Mouse (Mus musculus) midbrain, embryonic 14.5 days (tissue): ENCODE measurements at regions not wholly inside any gene's neighbourhood (a gene's known extent, or its start where the extent isn't known, plus 50 kb on each side); places are given as distances from the start of the nearest gene placed in this dataset.

ENCODE experiments used
- ATAC-seq: fragments of 200-750 bp; cut with Nextera tagmentation; 2 replicates; pipeline ENCODE4 v1.8.0; 2017; ENCODE audit warnings: moderate number of reproducible peaks, moderate library complexity; ENCODE audit not compliant: low FRiP score, low TSS enrichment
- DNase-seq: peaks from one replicate; pipeline ENCODE4 v3.0.0-alpha.2; 2015
- H3K27ac ChIP-seq: fragments of 300-500 bp; sonication (generic); replicated peaks from 2 replicates; pipeline ENCODE4 v1.5.1; 2014; ENCODE audit warnings: mild to moderate bottlenecking, low read depth, low read length, moderate library complexity
- H3K27me3 ChIP-seq: fragments of 300-500 bp; sonication (generic); 2 replicates; pipeline ENCODE4 v1.6.1; 2014; ENCODE audit warnings: low read length, control low read depth, mixed read lengths; ENCODE audit not compliant: control insufficient read depth, insufficient read depth
- H3K36me3 ChIP-seq: fragments of 300-500 bp; sonication (generic); 2 replicates; pipeline ENCODE4 v1.6.1; 2014; ENCODE audit warnings: low read length, control low read depth; ENCODE audit not compliant: control insufficient read depth, insufficient read depth
- H3K4me1 ChIP-seq: fragments of 300-500 bp; sonication (generic); 2 replicates; pipeline ENCODE4 v1.6.1; 2014; ENCODE audit warnings: mild to moderate bottlenecking, antibody characterized with exemption, low read length, control low read depth; ENCODE audit not compliant: control insufficient read depth, insufficient read depth
- H3K4me2 ChIP-seq: fragments of 300-500 bp; sonication (generic); 2 replicates; pipeline ENCODE4 v1.6.1; 2014; ENCODE audit warnings: mild to moderate bottlenecking, low read length, moderate library complexity
- H3K4me3 ChIP-seq: fragments of 300-500 bp; sonication (generic); replicated peaks from 2 replicates; pipeline ENCODE4 v1.5.1; 2014; ENCODE audit warnings: low read depth, low read length
- H3K9ac ChIP-seq: fragments of 300-500 bp; sonication (generic); replicated peaks from 2 replicates; pipeline ENCODE4 v1.6.1; 2014; ENCODE audit warnings: mild to moderate bottlenecking, low read length, moderate library complexity
- H3K9me3 ChIP-seq: fragments of 300-500 bp; sonication (generic); 2 replicates; pipeline ENCODE4 v1.6.1; 2016; ENCODE audit warnings: low read length, control low read depth, mixed read lengths; ENCODE audit not compliant: control insufficient read depth
- WGBS: fragments of 180-500 bp; shearing (Covaris S2); extraction: QIAGEN DNeasy Blood & Tissue Kit; methylation state at CpG from one replicate; pipeline ENCODE4 v1.1.7; 2014; 5-methylcytosine and 5-hydroxymethylcytosine counted together

DNA sequence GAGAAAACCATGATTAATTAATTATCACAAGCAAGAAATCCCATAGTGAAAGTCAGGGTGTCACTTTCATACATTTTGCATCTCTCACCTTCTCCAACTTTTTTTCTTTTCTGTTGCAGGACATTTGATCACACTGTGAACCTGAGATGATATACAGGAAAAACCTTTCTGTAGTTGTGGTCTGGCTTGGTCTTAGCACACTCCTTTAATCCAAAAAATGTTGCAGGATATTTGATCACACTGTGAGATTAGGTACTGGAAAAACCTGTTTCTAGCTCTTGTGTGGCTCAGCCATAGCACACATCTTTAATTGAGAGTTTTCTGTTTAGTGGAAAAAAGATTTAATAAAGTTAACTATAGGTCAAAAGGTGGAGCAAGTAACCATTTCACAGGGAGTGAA, 645.6 kb upstream of the Zfp804a start:
- DNase-seq = no peak
- Histone ChIP-seq H3K9ac (no peak overlapping the region), H3K9me3 (no peaks in the 10 kb centered on the region), H3K4me3 (no peak overlapping the region), H3K36me3 (no peaks in the 10 kb centered on the region), H3K27me3 (no peaks in the 10 kb centered on the region), H3K4me1 (no peaks in the 10 kb centered on the region), H3K4me2 (no peak overlapping the region), H3K27ac (no peak overlapping the region)
- ATAC-seq = no peak

DNA sequence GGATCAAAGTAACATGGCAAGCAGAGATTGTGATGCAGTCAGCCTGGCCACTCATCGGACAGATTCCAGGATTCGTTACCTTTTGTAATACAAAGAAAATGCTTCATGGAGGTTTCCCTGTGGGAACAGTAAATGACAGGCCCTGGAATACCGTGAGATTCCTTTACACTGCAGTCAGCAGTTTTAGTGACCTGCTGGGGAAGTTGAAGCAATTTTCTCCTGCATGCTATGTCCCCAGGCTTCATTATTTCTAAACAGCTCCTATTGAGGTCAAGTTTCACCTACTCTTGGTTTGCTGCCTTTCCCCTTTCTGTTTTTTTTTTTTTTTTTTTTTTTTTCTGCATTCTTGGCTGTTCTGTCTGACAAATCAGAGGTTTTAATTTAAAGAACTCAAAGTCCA, 641.3 kb upstream of the Zfp804a start:
- H3K4me3 ChIP-seq = no peak overlapping the region
- H3K9ac ChIP-seq = no peak overlapping the region
- no peaks in the 10 kb centered on the region for H3K36me3 ChIP-seq
- WGBS = 69% methylated on average over 3 of the region's 3 CpGs
- no peak for ATAC-seq
- H3K4me1 ChIP-seq = no peaks in the 10 kb centered on the region
- no peaks in the 10 kb centered on the region for H3K27me3 ChIP-seq
- no peak overlapping the region for H3K4me2 ChIP-seq
- H3K9me3 ChIP-seq = no peaks in the 10 kb centered on the region
- peak; percentile 14 for DNase-seq
- H3K27ac ChIP-seq = no peak overlapping the region

DNA sequence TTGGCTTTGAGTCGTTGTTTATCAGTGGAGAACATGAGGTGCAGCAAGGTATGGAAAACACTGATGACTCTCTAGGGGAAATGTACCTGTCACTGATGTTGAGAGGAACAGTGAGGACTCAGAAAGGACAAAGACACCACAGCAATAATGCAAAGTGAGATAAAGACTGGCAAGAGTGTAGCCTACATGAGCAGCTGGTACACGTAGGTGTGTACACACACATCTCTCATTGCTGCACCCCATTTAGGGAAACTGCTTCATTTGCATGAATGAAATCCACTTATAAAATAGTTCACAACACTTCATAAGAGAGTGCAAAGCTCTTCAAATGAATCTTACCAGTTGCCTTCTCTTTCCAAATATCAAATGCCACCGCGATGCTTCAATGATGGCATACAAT, 621.6 kb upstream of the Zfp804a start:
- ATAC-seq = no peak
- H3K4me1 ChIP-seq = no peaks in the 10 kb centered on the region
- no peak overlapping the region for H3K4me3 ChIP-seq
- no peak for DNase-seq
- H3K27ac ChIP-seq = no peak overlapping the region
- WGBS = 85% methylated on average over 4 of the region's 4 CpGs
- no peaks in the 10 kb centered on the region for H3K36me3 ChIP-seq
- no peaks in the 10 kb centered on the region for H3K9me3 ChIP-seq
- no peak overlapping the region for H3K9ac ChIP-seq
- no peak overlapping the region for H3K4me2 ChIP-seq
- no peaks in the 10 kb centered on the region for H3K27me3 ChIP-seq

DNA sequence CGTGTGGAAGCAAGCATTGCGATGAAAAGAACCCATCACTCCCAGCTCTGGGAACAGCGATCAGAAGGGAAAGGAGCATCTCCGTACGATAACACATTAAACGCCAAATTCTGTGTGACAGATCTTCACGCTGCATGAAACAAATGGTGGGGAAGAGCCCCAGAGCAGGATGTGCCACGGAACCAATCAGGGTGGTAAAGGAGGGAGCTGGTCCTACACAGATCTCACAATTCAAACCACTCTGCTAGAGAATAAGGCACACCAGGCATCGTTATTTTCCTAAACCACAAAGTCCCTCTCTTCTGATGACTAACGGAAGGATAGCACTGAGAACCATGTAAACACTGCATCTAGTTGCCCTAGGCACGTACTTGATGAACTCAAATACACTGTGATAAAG, 613.9 kb upstream of the Zfp804a start:
- no peak for ATAC-seq
- Histone ChIP-seq H3K4me2 (no peak overlapping the region), H3K27ac (no peak overlapping the region), H3K4me3 (no peak overlapping the region), H3K4me1 (no peaks in the 10 kb centered on the region), H3K9ac (no peak overlapping the region), H3K9me3 (no peaks in the 10 kb centered on the region), H3K27me3 (no peaks in the 10 kb centered on the region), H3K36me3 (no peaks in the 10 kb centered on the region)
- WGBS = 78% methylated on average over 11 of the region's 11 CpGs
- peak; percentile 6 for DNase-seq

DNA sequence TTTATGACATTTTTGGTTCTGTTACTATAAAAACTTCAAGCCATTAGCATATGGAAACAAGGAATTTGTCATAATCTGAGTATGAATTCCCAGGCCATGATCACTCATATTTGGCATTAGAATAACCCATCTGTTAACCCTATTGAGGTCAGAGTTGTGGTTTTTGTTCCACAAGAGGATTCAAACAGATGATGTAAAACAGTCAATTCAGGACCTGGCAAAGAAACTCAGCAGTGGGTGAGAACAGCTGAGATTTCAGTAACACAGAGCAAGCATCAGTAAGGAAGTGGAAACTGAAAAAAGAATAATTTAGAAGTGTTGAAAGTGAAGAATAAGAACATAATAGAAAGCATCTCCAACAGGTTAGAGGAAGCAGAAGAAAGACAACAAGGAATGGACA, 612.1 kb upstream of the Zfp804a start:
- Histone ChIP-seq H3K27me3 (no peaks in the 10 kb centered on the region), H3K27ac (no peak overlapping the region), H3K4me3 (no peak overlapping the region), H3K9ac (no peak overlapping the region), H3K4me2 (no peak overlapping the region), H3K9me3 (no peaks in the 10 kb centered on the region), H3K36me3 (no peaks in the 10 kb centered on the region), H3K4me1 (no peaks in the 10 kb centered on the region)
- DNase-seq (no peak), ATAC-seq (no peak)

DNA sequence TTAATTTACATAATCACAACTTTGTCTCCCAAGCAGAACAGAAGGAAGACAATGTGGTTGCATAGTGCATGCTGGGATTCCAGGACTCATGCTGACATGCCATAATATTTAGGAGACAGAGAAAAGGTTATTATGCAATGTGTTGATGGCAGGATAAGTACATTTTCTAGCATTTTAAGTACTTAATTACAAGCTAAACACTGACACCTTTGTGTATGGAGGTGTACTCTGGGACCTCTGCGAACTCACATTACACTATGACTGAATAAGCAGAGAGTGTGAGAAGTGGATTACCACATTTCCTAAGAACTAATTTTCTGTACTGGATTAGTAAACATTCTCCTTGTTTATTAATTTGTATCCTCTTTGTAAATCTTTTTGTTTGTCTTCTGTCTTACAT, 602.5 kb upstream of the Zfp804a start:
- no peak for DNase-seq
- H3K4me1 ChIP-seq = no peaks in the 10 kb centered on the region
- no peak overlapping the region for H3K9ac ChIP-seq
- H3K36me3 ChIP-seq = no peaks in the 10 kb centered on the region
- 79% methylated on average over 1 of the region's 1 CpGs for WGBS
- H3K4me3 ChIP-seq = no peak overlapping the region
- H3K4me2 ChIP-seq = no peak overlapping the region
- no peaks in the 10 kb centered on the region for H3K9me3 ChIP-seq
- H3K27me3 ChIP-seq = no peaks in the 10 kb centered on the region
- H3K27ac ChIP-seq = no peak overlapping the region
- no peak for ATAC-seq

DNA sequence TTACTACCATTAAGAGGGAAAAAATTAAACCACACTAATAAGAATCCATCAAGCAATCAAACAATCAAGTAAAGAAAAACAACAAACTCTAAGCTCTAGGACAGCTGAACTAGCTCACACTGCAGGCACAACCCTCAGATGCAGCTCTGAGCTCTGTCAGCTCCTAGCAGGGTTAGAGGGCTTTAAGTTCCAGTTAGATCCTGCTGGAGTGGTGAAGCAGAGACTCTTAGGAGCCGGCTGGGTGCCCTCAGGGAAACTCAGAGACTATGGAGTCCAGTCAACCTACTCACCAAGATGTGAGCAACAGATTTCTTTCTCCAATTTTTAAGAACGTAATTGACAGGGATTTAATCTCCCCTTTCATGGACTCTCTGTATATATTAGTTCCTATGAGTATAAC, 564.2 kb upstream of the Zfp804a start:
- no peak overlapping the region for H3K4me3 ChIP-seq
- WGBS = 53% methylated on average over 2 of the region's 2 CpGs
- no peak for ATAC-seq
- no peak overlapping the region for H3K27ac ChIP-seq
- H3K4me2 ChIP-seq = no peak overlapping the region
- H3K9ac ChIP-seq = no peak overlapping the region
- no peak for DNase-seq
- H3K4me1 ChIP-seq = no peaks in the 10 kb centered on the region
- H3K36me3 ChIP-seq = no peaks in the 10 kb centered on the region
- no peaks in the 10 kb centered on the region for H3K9me3 ChIP-seq
- H3K27me3 ChIP-seq = no peaks in the 10 kb centered on the region

DNA sequence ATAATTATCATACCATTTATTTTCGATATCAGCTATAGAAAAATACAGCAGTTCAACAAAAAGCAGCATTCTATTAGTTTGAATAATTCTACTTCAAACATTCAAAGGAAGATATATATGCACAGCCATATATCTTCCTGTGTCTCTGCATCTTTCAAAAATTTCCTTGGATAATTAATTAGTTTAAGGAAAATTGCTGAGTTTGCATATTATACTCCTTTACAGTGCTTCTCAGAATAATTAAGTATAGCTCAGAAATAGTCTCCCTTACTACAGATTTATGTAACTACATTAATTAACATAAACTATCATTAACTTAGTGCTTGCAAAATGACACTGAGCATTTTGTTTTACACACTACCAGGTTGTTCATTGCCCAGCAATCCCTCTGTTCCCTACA, 546.0 kb upstream of the Zfp804a start:
- WGBS = 96% methylated on average over 1 of the region's 1 CpGs
- ATAC-seq (no peak), DNase-seq (no peak)
- Histone ChIP-seq H3K4me2 (no peak overlapping the region), H3K27me3 (no peaks in the 10 kb centered on the region), H3K27ac (no peak overlapping the region), H3K4me1 (no peaks in the 10 kb centered on the region), H3K9me3 (no peaks in the 10 kb centered on the region; the same call in 1 of the 2 replicates), H3K4me3 (no peak overlapping the region), H3K9ac (no peak overlapping the region), H3K36me3 (no peaks in the 10 kb centered on the region)

DNA sequence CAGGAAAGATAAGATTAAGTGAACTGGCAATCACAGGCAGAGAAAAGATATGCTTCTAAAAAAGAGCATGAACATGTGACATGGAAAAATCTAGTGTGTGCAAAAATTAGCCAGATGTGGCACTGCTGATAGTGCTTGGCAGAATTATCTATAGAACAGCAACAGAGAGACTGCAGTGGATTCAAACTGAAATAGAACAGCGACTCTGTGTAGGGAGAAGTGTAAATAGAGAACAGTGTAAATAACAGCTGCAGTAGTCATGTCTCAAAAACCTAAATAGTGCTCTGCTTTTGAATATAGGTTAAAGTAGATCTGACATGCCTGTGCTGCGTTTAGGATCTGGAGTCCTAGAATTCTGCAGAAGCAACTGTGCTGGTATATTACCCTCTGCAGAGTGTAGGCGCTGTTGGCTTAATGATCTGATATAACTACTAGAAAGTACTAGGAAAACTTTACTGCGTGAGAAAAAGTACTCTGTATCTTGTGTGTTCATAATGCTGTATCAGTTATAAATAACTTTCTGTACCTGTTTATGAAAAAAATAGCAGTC, 539.9 kb upstream of the Zfp804a start:
- Histone ChIP-seq H3K9ac (no peak overlapping the region), H3K4me3 (no peak overlapping the region), H3K4me1 (no peaks in the 10 kb centered on the region), H3K27ac (no peak overlapping the region), H3K9me3 (no peaks in the 10 kb centered on the region), H3K4me2 (no peak overlapping the region), H3K36me3 (no peaks in the 10 kb centered on the region), H3K27me3 (no peaks in the 10 kb centered on the region)
- ATAC-seq (no peak), DNase-seq (no peak)
- 92% methylated on average over 4 of the region's 4 CpGs for WGBS
